Mouse (Mus musculus): ENCODE data around the gene Tmem37. TPM values are rescaled to one million over a fixed set of nuclear protein-coding genes. Genes with fewer than 3 reads are reported as not detected.
"Not testable (repeated sequence)": the region's sequence is repeated elsewhere in the genome, so short reads cannot be mapped to it uniquely, and the experiment has no call there.

Gene Tmem37
- polyA plus RNA-seq, 1 experiment from 2014 or later: 10.4 TPM

DNA sequence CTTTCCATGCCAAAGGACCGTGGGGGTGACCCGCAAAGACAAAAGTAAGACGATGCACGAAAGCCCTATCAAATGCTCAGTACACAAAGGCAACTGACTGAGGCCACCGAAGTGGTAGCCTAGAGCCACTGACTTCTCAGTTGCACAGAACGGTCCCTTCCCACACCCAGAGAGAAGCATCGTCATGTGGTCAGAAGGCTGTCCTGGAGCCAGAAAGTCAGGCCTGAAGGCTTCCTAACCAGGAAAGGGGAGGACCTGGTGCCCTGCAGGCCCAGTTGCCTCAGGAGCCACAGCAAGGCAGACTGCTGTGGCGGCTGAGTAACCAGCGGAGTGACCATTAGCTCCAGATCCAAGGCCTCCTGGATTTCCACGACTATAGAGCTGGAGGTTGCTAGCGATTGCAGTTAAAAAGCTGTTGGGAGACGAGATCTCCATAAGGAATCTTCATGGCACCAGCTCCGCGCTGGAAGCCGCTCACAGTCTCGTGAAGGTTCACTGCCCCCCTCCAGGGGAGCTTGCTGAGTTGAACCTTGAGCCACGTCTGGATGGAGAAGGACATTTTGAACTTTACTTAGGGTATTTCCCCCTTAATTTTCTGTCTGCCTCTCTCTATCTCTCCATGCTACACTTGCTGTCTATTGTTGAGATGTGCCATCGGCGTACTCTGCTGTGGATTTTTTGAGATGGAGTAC, 36.0 kb upstream of the Tmem37 start:
- no peak for DNase-seq (ENCODE audit: low spot score)

DNA sequence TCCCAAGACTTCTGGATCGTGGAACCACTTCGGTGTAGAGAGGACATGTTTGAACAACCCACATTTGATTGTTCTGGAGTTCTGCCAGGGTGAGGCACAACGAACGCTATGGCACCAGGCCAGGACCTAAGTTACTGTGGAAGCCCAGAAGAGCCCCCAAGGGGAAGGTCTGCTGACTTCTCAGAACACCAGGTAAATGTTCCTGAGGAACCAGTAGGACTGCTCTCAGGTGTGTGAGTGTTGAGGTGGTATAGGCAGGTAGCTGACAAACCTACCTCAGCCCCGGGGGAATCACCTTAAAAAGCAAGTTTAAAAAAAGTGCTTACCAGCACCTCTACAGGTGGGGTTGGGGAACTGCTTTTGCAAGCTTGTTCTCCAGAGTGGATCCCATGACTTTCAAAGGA, 31.7 kb upstream of the Tmem37 start:
- H3K27me3 ChIP-seq (ENCODE audit: insufficient read depth, poor library complexity, severe bottlenecking): no peaks in the 10 kb centered on the region
- 87% methylated on average over 5 of the region's 5 CpGs for WGBS

More for the DNA sequence above, 36.0 kb upstream of the Tmem37 start:
- Histone ChIP-seq H3K4me3 (no peak overlapping the region), H3K4me1 (replicated peaks) (no peaks in the 10 kb centered on the region), H3K27ac (no peak overlapping the region), H3K27me3 (ENCODE audit: insufficient read depth, poor library complexity, severe bottlenecking) (no peaks in the 10 kb centered on the region), H3K9me3 (peaks cover 9% of the 10 kb centered on the region), H3K36me3 (peaks cover 40% of the 10 kb centered on the region)
- 89% methylated on average over 19 of the region's 19 CpGs for WGBS

DNA sequence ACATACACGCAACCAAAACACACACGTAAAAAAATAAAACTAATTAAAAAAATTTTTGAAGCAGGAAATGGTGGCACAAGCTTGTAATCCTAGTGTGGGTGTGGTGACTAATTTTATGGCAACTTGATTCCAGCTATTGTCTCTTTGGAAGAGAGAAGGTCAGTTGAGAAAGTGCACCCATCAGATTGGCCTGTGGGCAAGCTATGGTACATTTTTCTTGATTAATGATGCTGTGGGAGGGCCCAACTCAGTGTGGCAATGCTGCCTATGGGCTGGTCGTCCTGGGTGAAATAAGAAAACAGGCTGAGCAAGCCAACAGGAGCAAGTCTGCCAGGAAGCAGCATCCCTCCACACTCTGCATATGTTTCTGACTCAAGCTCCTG, 27.3 kb upstream of the Tmem37 start:
- 83% methylated on average over 3 of the region's 3 CpGs for WGBS
- Histone ChIP-seq H3K4me3 (no peak overlapping the region), H3K27ac (no peak overlapping the region), H3K9me3 (no peaks in the 10 kb centered on the region), H3K4me1 (replicated peaks) (no peaks in the 10 kb centered on the region; the same call in 1 of the 2 replicates), H3K27me3 (ENCODE audit: insufficient read depth, poor library complexity, severe bottlenecking) (no peaks in the 10 kb centered on the region), H3K36me3 (no peaks in the 10 kb centered on the region)
- no peak for DNase-seq (ENCODE audit: low spot score)

More for the DNA sequence above, 31.7 kb upstream of the Tmem37 start:
- H3K36me3 ChIP-seq: no peaks in the 10 kb centered on the region
- H3K9me3 ChIP-seq: no peaks in the 10 kb centered on the region
- no peaks in the 10 kb centered on the region for H3K4me1 ChIP-seq (replicated peaks)
- H3K4me3 ChIP-seq: no peak overlapping the region
- H3K27ac ChIP-seq: no peak overlapping the region
- no peak for DNase-seq (ENCODE audit: low spot score)

DNA sequence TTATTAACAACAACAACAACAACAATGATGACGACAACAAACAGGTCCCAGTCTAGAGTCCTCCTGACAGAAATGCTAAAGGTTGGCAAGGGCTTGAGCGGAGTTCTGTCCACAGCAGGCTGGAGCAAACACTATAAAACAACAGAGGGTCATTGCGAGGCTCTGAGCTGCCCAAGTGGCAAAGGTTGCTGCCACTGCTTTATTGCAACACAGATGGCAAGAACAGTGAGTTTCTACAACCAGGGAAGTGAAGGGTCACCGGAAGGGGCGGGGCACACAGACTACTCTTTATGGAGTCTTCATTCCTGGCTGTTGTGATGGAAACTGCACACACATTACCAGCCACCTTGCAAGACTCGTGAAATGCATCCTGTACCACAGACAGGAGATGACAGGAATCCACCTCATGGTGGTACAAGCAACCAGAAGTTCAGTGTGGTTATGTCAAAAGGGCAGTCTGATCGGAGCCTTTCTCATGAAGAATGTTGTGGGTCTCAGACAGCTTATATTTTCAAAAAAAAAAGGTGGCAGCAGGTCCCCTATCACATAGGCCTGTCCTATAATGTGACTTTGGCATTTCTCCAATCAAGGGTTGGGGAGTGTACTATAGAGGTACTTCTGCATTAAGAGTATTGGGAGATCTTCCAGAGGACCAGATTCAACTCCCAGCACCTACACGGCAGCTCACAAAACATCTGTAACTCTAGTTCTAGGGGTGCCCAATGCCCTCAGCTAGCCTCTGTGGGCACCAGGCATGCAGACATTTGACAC, 26.8 kb upstream of the Tmem37 start:
- H3K4me3 ChIP-seq: no peak overlapping the region
- no peaks in the 10 kb centered on the region for H3K27me3 ChIP-seq (ENCODE audit: insufficient read depth, poor library complexity, severe bottlenecking)
- no peak overlapping the region for H3K27ac ChIP-seq
- H3K9me3 ChIP-seq: no peaks in the 10 kb centered on the region
- no peaks in the 10 kb centered on the region; the same call in 1 of the 2 replicates for H3K4me1 ChIP-seq (replicated peaks)
- no peaks in the 10 kb centered on the region for H3K36me3 ChIP-seq
- 79% methylated on average over 8 of the region's 8 CpGs for WGBS
- no peak for DNase-seq (ENCODE audit: low spot score)

DNA sequence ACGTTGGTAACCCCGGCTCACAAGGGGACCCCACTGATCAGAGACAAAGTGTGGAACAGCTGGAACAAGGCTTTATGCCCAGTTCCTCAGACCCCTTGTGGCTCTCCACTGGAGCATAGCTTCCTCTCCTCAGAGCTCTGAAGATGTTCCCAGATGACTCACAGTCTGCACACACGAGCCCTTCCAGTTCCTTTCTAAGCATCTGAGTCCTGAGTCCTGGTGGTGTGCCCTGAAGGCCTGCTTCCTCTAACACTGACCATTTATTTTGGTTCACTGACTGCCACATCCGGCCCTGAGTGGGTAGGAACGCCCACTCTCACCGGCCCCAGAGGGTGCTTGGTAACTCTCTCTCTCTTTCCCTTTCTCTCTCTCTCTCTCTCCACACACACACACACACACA, 25.6 kb upstream of the Tmem37 start:
- H3K4me3 ChIP-seq: no peak overlapping the region
- no peak for DNase-seq (ENCODE audit: low spot score)
- no peak overlapping the region for H3K27ac ChIP-seq
- no peaks in the 10 kb centered on the region for H3K9me3 ChIP-seq
- H3K27me3 ChIP-seq (ENCODE audit: insufficient read depth, poor library complexity, severe bottlenecking): no peaks in the 10 kb centered on the region
- H3K4me1 ChIP-seq (replicated peaks): no peaks in the 10 kb centered on the region; the same call in 1 of the 2 replicates
- no peaks in the 10 kb centered on the region for H3K36me3 ChIP-seq
- 62% methylated on average over 6 of the region's 6 CpGs for WGBS

DNA sequence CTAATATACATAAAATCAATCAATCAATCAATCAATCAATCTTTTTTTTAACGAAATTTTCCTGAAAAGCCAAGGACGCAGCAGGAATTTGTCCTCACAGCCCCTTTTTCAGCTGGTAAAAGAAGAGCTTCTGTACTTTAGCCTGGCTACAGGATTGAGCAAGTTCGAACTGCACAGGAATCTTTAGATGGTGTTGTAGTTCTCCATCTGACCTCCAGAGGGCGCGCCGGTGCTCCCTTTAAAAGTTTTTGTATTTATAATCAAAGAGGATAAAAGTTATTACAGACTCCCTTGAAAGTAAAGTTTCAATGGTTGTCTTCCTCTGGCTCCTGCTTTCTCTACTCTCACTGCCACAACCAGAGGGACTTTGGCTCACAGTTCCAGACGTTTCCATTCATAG, 24.5 kb upstream of the Tmem37 start:
- DNase-seq (ENCODE audit: low spot score): peak; percentile 52
- H3K27ac ChIP-seq: no peak overlapping the region
- no peaks in the 10 kb centered on the region for H3K9me3 ChIP-seq
- no peak overlapping the region for H3K4me3 ChIP-seq
- 16% methylated on average over 7 of the region's 7 CpGs for WGBS
- no peaks in the 10 kb centered on the region for H3K36me3 ChIP-seq
- H3K27me3 ChIP-seq (ENCODE audit: insufficient read depth, poor library complexity, severe bottlenecking): no peaks in the 10 kb centered on the region
- H3K4me1 ChIP-seq (replicated peaks): no peaks in the 10 kb centered on the region; the same call in 1 of the 2 replicates

DNA sequence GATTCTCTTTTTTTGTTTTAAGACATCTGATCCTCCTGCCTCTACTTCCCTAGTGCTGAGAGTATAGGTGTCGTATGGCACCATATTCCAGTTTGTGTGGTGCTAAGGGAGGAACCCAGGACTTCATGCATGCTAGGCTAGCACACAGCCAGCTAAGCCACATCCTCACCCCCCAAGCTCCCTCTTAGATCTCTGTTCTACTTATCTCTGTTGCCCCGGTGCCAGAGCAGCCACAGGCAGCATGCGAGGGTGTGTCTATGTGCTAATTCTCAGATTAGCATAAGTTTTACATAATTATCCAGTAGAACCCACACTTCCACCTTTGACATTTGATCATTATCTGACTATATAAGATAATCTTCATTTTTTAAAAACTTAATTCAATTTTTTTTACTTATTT, 21.0 kb upstream of the Tmem37 start:
- WGBS: 81% methylated on average over 3 of the region's 3 CpGs
- Histone ChIP-seq H3K4me1 (replicated peaks) (no peaks in the 10 kb centered on the region; the same call in 1 of the 2 replicates), H3K4me3 (no peak overlapping the region), H3K9me3 (no peaks in the 10 kb centered on the region), H3K36me3 (no peaks in the 10 kb centered on the region), H3K27ac (no peak overlapping the region), H3K27me3 (ENCODE audit: insufficient read depth, poor library complexity, severe bottlenecking) (no peaks in the 10 kb centered on the region)
- DNase-seq (ENCODE audit: low spot score): no peak

DNA sequence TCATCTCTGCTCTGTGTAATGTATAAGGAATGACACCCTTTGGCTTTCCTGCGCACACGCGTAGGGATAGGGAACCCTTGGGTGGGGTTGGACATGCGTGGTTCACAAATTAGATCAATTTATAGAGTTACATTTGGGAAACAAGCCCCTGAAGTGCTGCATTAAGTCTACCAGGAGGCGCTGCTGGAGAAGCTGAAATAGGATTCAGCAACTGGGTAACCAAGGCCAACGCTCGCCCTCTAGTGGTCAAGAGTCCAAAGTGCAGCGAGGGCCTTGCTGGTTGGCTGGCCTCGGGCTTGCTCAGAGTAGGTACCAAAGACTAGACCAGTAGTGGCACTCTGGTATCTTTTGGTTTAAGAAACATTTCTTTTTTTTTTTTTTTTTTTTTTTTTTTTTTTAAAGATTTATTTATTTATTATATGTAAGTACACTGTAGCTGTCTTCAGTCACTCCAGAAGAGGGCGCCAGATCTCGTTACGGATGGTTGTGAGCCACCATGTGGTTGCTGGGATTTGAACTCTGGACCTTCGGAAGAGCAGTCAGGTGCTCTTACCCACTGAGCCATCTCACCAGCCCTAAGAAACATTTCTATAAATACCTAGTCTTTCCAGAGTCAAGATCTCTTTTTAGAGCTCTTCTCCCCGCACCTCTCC, 19.7 kb upstream of the Tmem37 start:
- not testable (repeated sequence) for H3K36me3 ChIP-seq
- 57% methylated on average over 11 of the region's 14 CpGs for WGBS

DNA sequence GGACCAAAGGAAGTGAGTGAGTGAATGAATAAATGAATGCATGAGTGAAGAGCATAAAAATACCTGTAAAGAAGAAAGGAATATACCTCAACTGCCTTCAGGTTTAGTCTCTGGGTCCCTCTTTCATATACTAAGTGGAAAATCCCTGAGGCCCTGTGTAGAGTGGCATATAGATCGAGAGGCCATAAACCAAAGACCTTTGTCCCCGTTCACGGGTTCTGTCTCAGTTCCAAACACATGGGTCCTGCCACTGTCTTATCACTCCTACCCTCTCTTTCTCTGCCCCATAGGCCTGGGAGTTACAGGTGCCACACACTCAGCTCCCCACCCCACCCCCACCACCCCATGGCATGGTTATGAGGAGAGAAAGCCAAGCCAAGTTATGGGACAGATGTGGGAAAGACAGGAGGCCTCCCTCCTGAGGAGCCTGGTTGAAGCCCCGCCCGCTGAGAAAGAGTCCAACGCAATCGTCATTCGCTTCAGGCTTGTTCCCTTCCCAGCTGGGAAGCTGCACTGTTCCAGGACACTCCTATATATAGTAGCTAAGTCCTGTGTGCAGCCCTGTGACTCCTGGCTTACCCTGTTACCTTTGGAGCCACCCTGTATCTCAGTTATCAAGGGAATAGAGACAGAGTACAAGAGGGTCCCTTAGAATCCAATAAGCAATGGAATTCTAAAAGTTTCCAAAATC, 17.2 kb upstream of the Tmem37 start:
- H3K36me3 ChIP-seq: no peaks in the 10 kb centered on the region
- H3K27me3 ChIP-seq (ENCODE audit: insufficient read depth, poor library complexity, severe bottlenecking): no peaks in the 10 kb centered on the region
- DNase-seq (ENCODE audit: low spot score): no peak
- no peak overlapping the region for H3K4me3 ChIP-seq
- no peak overlapping the region for H3K27ac ChIP-seq
- H3K4me1 ChIP-seq (replicated peaks): peaks cover 15% of the 10 kb centered on the region
- H3K9me3 ChIP-seq: no peaks in the 10 kb centered on the region
- WGBS: 85% methylated on average over 8 of the region's 8 CpGs

More for the DNA sequence above, 19.7 kb upstream of the Tmem37 start:
- not testable (repeated sequence) for H3K27me3 ChIP-seq (ENCODE audit: insufficient read depth, poor library complexity, severe bottlenecking); H3K27ac ChIP-seq; H3K4me3 ChIP-seq; H3K9me3 ChIP-seq
- peaks cover 11% of the 10 kb centered on the region for H3K4me1 ChIP-seq (replicated peaks)
- DNase-seq (ENCODE audit: low spot score): peak; percentile 85

DNA sequence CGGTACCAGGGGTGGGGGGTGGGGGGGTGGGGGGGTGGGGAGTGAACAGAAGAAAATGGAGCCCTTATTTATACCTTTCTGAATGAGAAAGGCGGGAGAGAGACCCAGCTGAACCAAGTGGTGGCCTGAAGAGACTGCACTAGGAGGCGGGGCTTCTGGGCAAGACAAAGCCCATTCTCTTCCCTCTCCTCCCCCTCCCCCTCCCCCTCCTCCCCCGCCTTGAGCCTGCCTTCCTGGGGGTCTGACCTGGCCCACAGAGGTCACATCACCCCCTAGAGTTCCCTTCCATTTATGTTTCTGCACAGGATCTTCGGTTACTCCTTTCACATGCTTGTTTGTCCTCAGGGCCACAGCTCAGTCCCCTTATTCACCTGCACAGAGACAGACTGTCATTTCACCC, 15.3 kb upstream of the Tmem37 start:
- no peaks in the 10 kb centered on the region for H3K27me3 ChIP-seq (ENCODE audit: insufficient read depth, poor library complexity, severe bottlenecking)

DNA sequence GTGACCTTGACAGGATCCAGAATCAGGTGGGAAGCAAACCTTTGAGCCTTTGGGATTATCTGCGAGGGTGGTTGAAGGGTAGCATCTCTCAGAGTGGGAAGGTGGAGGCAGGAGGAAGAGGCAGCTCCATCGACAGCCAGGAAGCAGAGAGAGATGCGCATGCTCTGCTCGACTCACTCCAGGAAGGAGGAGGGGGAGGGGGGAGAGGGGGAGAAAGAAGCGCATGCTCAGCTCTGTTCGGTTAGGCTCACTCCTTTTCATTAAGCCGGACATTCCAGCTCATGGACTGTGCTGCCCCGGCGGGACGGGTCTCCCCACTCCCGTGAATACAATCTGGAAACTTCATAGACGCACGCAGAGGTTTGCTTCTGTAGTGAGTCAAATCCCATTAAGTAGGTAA, 12.8 kb upstream of the Tmem37 start:
- no peak for DNase-seq (ENCODE audit: low spot score)
- H3K36me3 ChIP-seq: no peaks in the 10 kb centered on the region
- WGBS: 69% methylated on average over 13 of the region's 13 CpGs
- no peaks in the 10 kb centered on the region for H3K9me3 ChIP-seq
- H3K4me1 ChIP-seq (replicated peaks): peaks cover 26% of the 10 kb centered on the region
- no peak overlapping the region for H3K4me3 ChIP-seq
- H3K27me3 ChIP-seq (ENCODE audit: insufficient read depth, poor library complexity, severe bottlenecking): no peaks in the 10 kb centered on the region
- H3K27ac ChIP-seq: no peak overlapping the region

More for the DNA sequence above, 15.3 kb upstream of the Tmem37 start:
- 6% methylated on average over 4 of the region's 5 CpGs for WGBS
- DNase-seq (ENCODE audit: low spot score): peak; percentile 40
- Histone ChIP-seq H3K36me3 (no peaks in the 10 kb centered on the region), H3K4me1 (replicated peaks) (peaks cover 15% of the 10 kb centered on the region), H3K4me3 (no peak overlapping the region), H3K9me3 (no peaks in the 10 kb centered on the region), H3K27ac (peak overlapping the region; percentile 59)

DNA sequence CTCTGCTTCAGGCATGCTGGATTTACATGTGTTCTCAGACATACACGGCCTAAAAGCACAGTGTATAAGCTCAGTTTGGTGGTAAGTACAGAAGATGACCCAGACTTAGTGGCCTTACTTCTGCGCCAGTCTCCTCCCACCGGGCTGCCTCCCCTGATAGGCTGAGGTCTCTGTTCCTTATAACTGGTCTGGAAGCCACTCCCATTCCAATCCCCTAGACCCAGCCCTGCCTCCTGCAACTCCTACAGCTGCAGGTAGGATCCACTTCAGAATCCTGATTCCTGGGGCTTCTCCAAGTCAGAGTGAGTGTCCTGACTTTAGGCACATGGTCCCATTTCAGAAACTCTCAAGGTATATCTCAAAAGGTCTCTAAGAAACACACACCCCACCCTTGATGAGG, 11.8 kb upstream of the Tmem37 start:
- 73% methylated on average over 3 of the region's 3 CpGs for WGBS
- H3K27me3 ChIP-seq (ENCODE audit: insufficient read depth, poor library complexity, severe bottlenecking): no peaks in the 10 kb centered on the region
- no peaks in the 10 kb centered on the region for H3K9me3 ChIP-seq
- DNase-seq (ENCODE audit: low spot score): no peak
- H3K36me3 ChIP-seq: no peaks in the 10 kb centered on the region
- H3K4me3 ChIP-seq: no peak overlapping the region
- H3K4me1 ChIP-seq (replicated peaks): peaks cover 26% of the 10 kb centered on the region
- no peak overlapping the region for H3K27ac ChIP-seq
